Mouse (Mus musculus): Measurements from ENCODE around the gene Kif4. TPM values are rescaled to one million over a fixed set of nuclear protein-coding genes. Genes with fewer than 3 reads are reported as not detected.

The Kif4 gene
- polyA plus RNA-seq, 1 experiment from 2014 or later = 1.0 TPM

DNA sequence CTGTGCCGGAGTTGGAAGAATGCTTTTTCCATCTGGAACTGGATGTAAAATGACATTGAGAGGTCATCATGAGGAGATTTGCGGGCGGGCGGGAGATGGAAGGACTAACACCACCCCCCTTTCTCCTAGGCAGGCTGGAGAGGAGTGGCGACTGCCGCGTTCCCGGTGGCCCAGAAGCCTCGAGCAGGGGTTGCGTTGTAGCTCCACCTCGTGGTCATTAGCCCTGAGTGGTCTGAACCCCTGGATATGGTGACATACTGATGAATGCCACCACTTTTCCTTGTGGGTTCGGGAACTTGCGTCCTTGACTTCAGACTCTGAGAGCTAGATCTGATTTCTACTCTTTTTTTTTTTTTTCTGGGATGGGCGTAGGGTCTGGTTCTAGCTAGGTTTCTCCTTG is 113.4 kb downstream of the Kif4 start:
- ATAC-seq (peak; percentile 81), DNase-seq (ENCODE audit: low spot score) (peak; percentile 67)
- H3K9me3 ChIP-seq (ENCODE audit: low read length) = no peaks in the 10 kb centered on the region
- no peak overlapping the region for H3K9ac ChIP-seq (replicated peaks; ENCODE audit: low read depth)
- H3K27ac ChIP-seq (ENCODE audit: low read length) = no peak overlapping the region
- WGBS = 16% methylated on average over 14 of the region's 14 CpGs
- H3K4me3 ChIP-seq (ENCODE audit: low read depth, low read length) = no peak overlapping the region
- H3K36me3 ChIP-seq (ENCODE audit: insufficient read depth, low read length) = no peaks in the 10 kb centered on the region
- no peaks in the 10 kb centered on the region for H3K4me1 ChIP-seq (ENCODE audit: insufficient read depth, low read depth, low read length)
- H3K4me2 ChIP-seq (replicated peaks; ENCODE audit: low read depth, low read length) = peak overlapping the region; percentile 42
- H3K27me3 ChIP-seq (replicated peaks; ENCODE audit: insufficient read depth, low read length) = no peaks in the 10 kb centered on the region
- TF ChIP-seq EP300 (IDR thresholded peaks at IDR 0.05) (no peak), CTCF (IDR thresholded peaks at IDR 0.05) (peak; percentile 75)

DNA sequence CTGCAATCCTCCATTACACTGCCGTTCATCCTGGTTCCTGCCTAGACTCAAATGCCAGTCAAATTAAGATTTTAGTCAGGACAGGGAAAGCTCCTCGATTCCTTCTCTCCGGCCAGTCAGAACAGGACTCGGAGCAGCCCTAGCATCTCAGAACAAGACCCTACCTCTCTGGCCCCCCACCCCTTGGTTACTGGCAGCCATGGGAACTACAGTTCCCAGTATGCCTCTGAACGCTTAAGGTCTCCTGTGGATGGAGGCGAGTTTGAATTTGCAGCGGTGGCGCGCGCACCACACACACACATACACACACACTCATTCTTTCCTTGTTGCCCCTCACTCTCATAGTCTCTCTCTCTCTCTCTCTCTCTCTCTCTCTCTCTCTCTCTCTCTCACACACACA is 113.9 kb downstream of the Kif4 start:
- Histone ChIP-seq H3K4me2 (replicated peaks; ENCODE audit: low read depth, low read length) (peak overlapping the region; percentile 42), H3K27ac (ENCODE audit: low read length) (no peak overlapping the region), H3K4me1 (ENCODE audit: insufficient read depth, low read depth, low read length) (no peaks in the 10 kb centered on the region), H3K9me3 (ENCODE audit: low read length) (no peaks in the 10 kb centered on the region), H3K9ac (replicated peaks; ENCODE audit: low read depth) (no peak overlapping the region), H3K36me3 (ENCODE audit: insufficient read depth, low read length) (no peaks in the 10 kb centered on the region), H3K4me3 (ENCODE audit: low read depth, low read length) (no peak overlapping the region), H3K27me3 (replicated peaks; ENCODE audit: insufficient read depth, low read length) (no peaks in the 10 kb centered on the region)
- WGBS = 27% methylated on average over 9 of the region's 10 CpGs
- ATAC-seq = no peak
- no peak for DNase-seq (ENCODE audit: low spot score)
- TF ChIP-seq CTCF (IDR thresholded peaks at IDR 0.05) = no peak
- no peak for TF ChIP-seq EP300 (IDR thresholded peaks at IDR 0.05)

DNA sequence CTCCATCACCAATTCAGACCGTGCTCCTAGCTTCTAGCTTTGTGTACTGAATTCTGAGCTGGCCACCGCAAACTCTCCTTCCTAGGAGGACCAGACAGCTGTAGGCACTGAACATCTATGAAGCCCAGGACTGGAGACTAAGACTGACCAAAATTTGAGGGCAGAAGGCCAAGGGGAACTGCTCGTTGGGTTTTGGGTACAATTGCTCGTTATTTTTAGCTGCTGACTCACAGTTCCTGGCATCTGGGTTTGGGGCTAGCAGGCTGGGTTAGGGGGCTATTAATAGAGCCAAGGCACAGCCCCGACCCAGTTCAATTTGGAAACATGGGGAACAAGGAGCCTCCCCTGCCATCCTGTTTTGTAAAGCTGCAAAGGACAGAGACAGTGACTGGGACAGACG is 115.2 kb downstream of the Kif4 start:
- H3K27me3 ChIP-seq (replicated peaks; ENCODE audit: insufficient read depth, low read length) = no peaks in the 10 kb centered on the region
- no peak overlapping the region for H3K4me2 ChIP-seq (replicated peaks; ENCODE audit: low read depth, low read length)
- no peaks in the 10 kb centered on the region for H3K9me3 ChIP-seq (ENCODE audit: low read length)
- no peaks in the 10 kb centered on the region for H3K4me1 ChIP-seq (ENCODE audit: insufficient read depth, low read depth, low read length)
- no peak for ATAC-seq
- TF ChIP-seq CTCF (IDR thresholded peaks at IDR 0.05) (no peak), EP300 (IDR thresholded peaks at IDR 0.05) (no peak)
- DNase-seq (ENCODE audit: low spot score) = no peak
- H3K4me3 ChIP-seq (ENCODE audit: low read depth, low read length) = no peak overlapping the region
- 52% methylated on average over 6 of the region's 6 CpGs for WGBS
- no peak overlapping the region for H3K27ac ChIP-seq (ENCODE audit: low read length)
- H3K9ac ChIP-seq (replicated peaks; ENCODE audit: low read depth) = no peak overlapping the region
- no peaks in the 10 kb centered on the region for H3K36me3 ChIP-seq (ENCODE audit: insufficient read depth, low read length)

DNA sequence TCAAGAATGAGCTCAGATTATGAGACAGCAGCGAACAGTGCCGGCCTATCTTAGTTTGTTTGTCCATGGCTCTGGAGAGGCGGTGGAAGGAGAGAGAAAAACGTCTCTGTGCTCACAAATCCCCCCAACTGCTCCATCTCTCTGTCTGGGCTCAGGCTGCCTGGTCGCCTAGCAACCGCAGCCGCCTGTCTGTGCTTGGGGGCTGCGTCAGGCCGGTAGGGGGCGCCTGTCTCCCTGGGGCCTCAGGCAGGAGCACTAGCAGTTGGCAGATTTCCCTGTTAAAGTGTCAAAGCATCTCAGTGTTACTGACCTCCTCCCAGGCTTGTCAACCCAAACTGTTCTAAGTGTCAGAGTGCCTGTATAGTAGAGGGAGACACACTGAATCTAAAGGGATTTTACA is 116.4 kb downstream of the Kif4 start:
- H3K4me1 ChIP-seq (ENCODE audit: insufficient read depth, low read depth, low read length) = no peaks in the 10 kb centered on the region
- TF ChIP-seq CTCF (IDR thresholded peaks at IDR 0.05) (peak; percentile 65), EP300 (IDR thresholded peaks at IDR 0.05) (no peak)
- peak; percentile 49 for DNase-seq (ENCODE audit: low spot score)
- WGBS = 7% methylated on average over 10 of the region's 10 CpGs
- H3K36me3 ChIP-seq (ENCODE audit: insufficient read depth, low read length) = no peaks in the 10 kb centered on the region
- ATAC-seq = peak; percentile 12; the same call in 1 of the 2 replicates
- H3K27me3 ChIP-seq (replicated peaks; ENCODE audit: insufficient read depth, low read length) = no peaks in the 10 kb centered on the region
- no peaks in the 10 kb centered on the region for H3K9me3 ChIP-seq (ENCODE audit: low read length)
- no peak overlapping the region for H3K27ac ChIP-seq (ENCODE audit: low read length)
- no peak overlapping the region for H3K9ac ChIP-seq (replicated peaks; ENCODE audit: low read depth)
- no peak overlapping the region for H3K4me3 ChIP-seq (ENCODE audit: low read depth, low read length)
- no peak overlapping the region for H3K4me2 ChIP-seq (replicated peaks; ENCODE audit: low read depth, low read length)

DNA sequence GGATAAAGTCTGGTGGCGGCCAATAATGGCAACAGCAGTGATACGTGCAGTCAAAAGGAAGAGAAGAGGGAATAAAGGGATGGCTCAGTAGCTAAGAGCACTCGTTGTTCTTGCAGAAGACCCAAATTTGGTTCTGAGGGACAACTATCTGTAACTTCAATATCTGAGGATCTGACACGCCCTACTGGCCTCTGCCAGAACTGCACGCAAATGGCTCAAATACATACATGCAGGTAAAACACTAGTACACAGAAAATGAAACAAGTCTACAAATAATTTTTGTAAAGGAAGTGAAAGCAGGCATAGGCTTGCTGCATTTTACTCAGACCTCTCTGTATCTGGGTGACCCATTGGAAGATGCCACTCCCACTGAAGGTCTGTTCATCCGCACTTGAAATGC is 140.3 kb downstream of the Kif4 start:
- Histone ChIP-seq H3K27me3 (replicated peaks; ENCODE audit: insufficient read depth, low read length) (0 out of 2 replicates have a peak, but pooled peaks cover 3% of the 10 kb centered on the region), H3K9me3 (ENCODE audit: low read length) (no peaks in the 10 kb centered on the region), H3K9ac (replicated peaks; ENCODE audit: low read depth) (no peak overlapping the region), H3K4me2 (replicated peaks; ENCODE audit: low read depth, low read length) (no peak overlapping the region), H3K4me1 (ENCODE audit: insufficient read depth, low read depth, low read length) (no peaks in the 10 kb centered on the region), H3K36me3 (ENCODE audit: insufficient read depth, low read length) (no peaks in the 10 kb centered on the region), H3K27ac (ENCODE audit: low read length) (no peak overlapping the region), H3K4me3 (ENCODE audit: low read depth, low read length) (no peak overlapping the region)
- TF ChIP-seq EP300 (IDR thresholded peaks at IDR 0.05) (no peak), CTCF (IDR thresholded peaks at IDR 0.05) (peak; percentile 32)
- ATAC-seq = no peak
- WGBS = 74% methylated on average over 6 of the region's 6 CpGs
- no peak for DNase-seq (ENCODE audit: low spot score)

DNA sequence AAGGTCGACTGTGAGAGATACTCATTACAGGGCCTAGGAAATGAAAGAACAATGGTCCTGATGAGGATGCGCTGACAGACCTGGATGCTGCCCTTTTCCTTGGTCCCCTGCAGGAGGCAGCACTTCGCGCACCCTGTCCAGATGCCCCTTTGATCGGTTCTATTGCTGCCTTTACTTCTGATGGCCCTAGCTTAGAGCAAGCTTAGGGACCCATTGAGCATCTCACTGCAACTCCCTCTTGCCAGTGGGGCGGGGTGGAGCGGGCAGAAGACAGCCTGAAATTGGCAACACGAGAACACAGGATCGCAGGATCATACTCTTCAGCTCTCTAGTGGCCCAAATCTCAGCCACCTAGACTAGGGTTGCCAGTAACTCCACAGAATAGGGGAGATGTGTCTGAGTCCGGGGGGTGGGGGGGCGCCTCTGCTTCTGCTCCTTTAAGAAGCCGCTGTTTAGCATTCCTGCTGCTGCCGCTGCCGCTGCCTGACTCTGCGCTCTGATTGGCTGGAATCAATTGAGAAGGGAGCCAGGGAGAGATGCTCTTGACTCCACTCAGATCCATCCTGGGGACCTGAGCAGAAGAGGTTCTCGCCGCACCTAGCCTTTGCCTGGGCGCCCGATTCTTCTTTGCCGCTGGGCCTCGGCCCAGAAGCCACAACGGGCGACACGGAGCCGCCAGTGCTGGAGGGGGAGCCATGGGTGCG is 141.8 kb downstream of the Kif4 start, which contains the start of gene Dlg3:
Gene Dlg3 (plus strand): TSS at position 542 of the 704 bp plus-strand sequence.
- H3K9me3 ChIP-seq (ENCODE audit: low read length) = no peaks in the 10 kb centered on the region
- peak; percentile 35 for ATAC-seq
- no peaks in the 10 kb centered on the region for H3K36me3 ChIP-seq (ENCODE audit: insufficient read depth, low read length)
- peak within 1 kb of the TSS; percentile 14; the same call in 1 of the 2 replicates for H3K4me3 ChIP-seq (ENCODE audit: low read depth, low read length)
- no peak for TF ChIP-seq EP300 (IDR thresholded peaks at IDR 0.05)
- peak; percentile 44 for TF ChIP-seq CTCF (IDR thresholded peaks at IDR 0.05)
- H3K4me1 ChIP-seq (ENCODE audit: insufficient read depth, low read depth, low read length) = no peaks in the 10 kb centered on the region
- DNase-seq (ENCODE audit: low spot score) = no peak
- 22% methylated on average over 18 of the region's 26 CpGs for WGBS
- no peak within 1 kb of the TSS for H3K9ac ChIP-seq (replicated peaks; ENCODE audit: low read depth)
- peak within 1 kb of the TSS; percentile 48 for H3K4me2 ChIP-seq (replicated peaks; ENCODE audit: low read depth, low read length)
- H3K27me3 ChIP-seq (replicated peaks; ENCODE audit: insufficient read depth, low read length) = 0 out of 2 replicates have a peak, but pooled peaks cover 3% of the 10 kb centered on the region
- no peak within 1 kb of the TSS for H3K27ac ChIP-seq (ENCODE audit: low read length)
